Mouse (Mus musculus): Measurements from ENCODE around the gene Gm9789.

DNA sequence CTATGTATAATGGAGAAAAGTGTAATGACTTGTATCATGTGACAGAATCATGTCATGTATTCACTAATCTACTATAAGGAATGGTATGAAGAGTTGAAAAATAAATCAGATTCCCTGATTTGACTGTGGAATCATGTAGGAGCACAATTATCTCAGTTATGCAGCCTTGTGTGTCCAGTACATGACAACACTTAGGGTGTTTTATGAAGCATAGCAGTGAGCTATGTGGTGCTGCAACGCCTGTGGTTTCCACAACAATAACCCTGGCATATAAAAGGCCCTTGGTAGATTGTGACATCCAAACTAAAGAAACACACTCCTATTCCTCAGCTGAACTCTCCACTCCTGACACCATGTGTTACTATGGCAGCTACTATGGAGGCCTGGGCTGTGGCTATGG lies 47.8 kb downstream of the Gm9789 start, which contains the start of gene Krtap20-2:
- no peak for TF ChIP-seq EP300 (IDR thresholded peaks at IDR 0.05; ENCODE audit: low read depth)
- no peak for TF ChIP-seq CTCF (IDR thresholded peaks at IDR 0.05; ENCODE audit: low read depth)

Measured in liver, postnatal 0 days (tissue).